Mouse (Mus musculus) liver, adult 2 months (tissue): ENCODE results near the gene Atp8b4. TPM values are rescaled to one million over a fixed set of nuclear protein-coding genes. Genes with fewer than 3 reads are reported as not detected.

ENCODE experiments used
- DNase-seq: peaks from one replicate; pipeline ENCODE4 v3.0.0-alpha.2; 2011; ENCODE audit warnings: low read depth, low spot score; ENCODE audit errors: extremely low read depth
- H3K27ac ChIP-seq: fragments of 200-500 bp; replicated peaks from 2 replicates; pipeline ENCODE4 v1.5.1; 2012; ENCODE audit warnings: low read depth, mild to moderate bottlenecking, control low read depth, inconsistent platforms, low read length; ENCODE audit not compliant: insufficient read depth
- H3K27me3 ChIP-seq: fragments of 200-500 bp; 2 replicates; pipeline ENCODE4 v1.6.1; 2012; ENCODE audit warnings: mild to moderate bottlenecking, moderate library complexity, low read length, inconsistent platforms; ENCODE audit not compliant: control insufficient read depth, insufficient read depth
- H3K36me3 ChIP-seq: fragments of 200-500 bp; 2 replicates; pipeline ENCODE4 v1.6.1; 2012; ENCODE audit warnings: low read length, inconsistent platforms; ENCODE audit not compliant: control insufficient read depth, insufficient read depth
- H3K4me1 ChIP-seq: fragments of 200-500 bp; 2 replicates; pipeline ENCODE4 v1.6.1; 2011; ENCODE audit warnings: low read length; ENCODE audit not compliant: control insufficient read depth, insufficient read depth
- H3K4me3 ChIP-seq: fragments of 200-500 bp; 2 replicates; pipeline ENCODE4 v1.5.1; 2011; ENCODE audit warnings: low read depth, mild to moderate bottlenecking, control low read depth, low read length, moderate library complexity; ENCODE audit not compliant: insufficient read depth
- H3K79me2 ChIP-seq: fragments of 200-500 bp; 2 replicates; pipeline ENCODE4 v1.6.1; 2012; ENCODE audit warnings: inconsistent platforms, mild to moderate bottlenecking, low read length, moderate library complexity; ENCODE audit not compliant: control insufficient read depth, insufficient read depth
- H3K9ac ChIP-seq: fragments of 200-500 bp; 2 replicates; pipeline ENCODE4 v1.6.1; 2012; ENCODE audit warnings: low read depth, mild to moderate bottlenecking, control low read depth, inconsistent platforms, low read length
- CTCF ChIP-seq: fragments of 200-500 bp; IDR thresholded peaks from 2 replicates; pipeline ENCODE4 v1.5.1; 2011; ENCODE audit warnings: low read depth, low read length, control low read depth
- POLR2A ChIP-seq: fragments of 200-500 bp; IDR thresholded peaks from 2 replicates; pipeline ENCODE4 v1.6.1; 2011; ENCODE audit warnings: low read length, control low read depth; ENCODE audit not compliant: insufficient read depth; ENCODE audit errors: extremely low read depth
- WGBS: fragments of 180-500 bp; shearing (Covaris S2); methylation state at CpG from one replicate; pipeline ENCODE4 v1.1.7; 2018; 5-methylcytosine and 5-hydroxymethylcytosine counted together
- polyA plus RNA-seq: library from polyadenylated mRNA; depleted of rRNA; stranded (reverse); fragments of >200 nt; gene quantifications from 2 replicates; pipeline ENCODE4 v1.2.3, GENCODE M21; 2012
- total RNA-seq: library from RNA; depleted of rRNA; stranded (reverse); fragments of >200 nt; gene quantifications from 2 replicates; pipeline ENCODE4 v1.2.3, GENCODE M21; 2014

The Atp8b4 gene
- total and polyA plus RNA-seq, 2 experiments, result 0.31 to 0.55 TPM

DNA sequence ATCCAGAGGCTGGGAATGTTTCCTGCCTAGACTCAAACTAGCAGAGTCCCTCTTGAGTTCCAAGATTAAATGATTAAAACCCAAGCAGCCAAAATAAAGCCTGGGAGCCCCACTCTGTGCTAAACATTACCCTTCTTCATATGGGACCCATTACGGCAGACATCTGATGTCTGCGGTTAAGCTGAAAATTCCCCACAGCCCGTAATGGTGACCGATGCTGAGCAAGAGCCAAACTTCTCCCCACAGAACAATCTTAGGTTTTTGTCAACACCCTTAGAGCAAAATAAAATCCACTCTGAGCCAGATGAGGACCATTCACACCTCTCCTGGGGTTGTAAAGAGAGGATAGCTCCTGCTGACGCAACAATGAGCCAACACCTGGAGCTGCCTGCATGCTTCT is 120.2 kb downstream of the Atp8b4 start:
- TF ChIP-seq CTCF (no peak), POLR2A (no peak)
- no peaks in the 10 kb centered on the region for H3K27me3 ChIP-seq
- no peak for DNase-seq
- H3K36me3 ChIP-seq, result no peaks in the 10 kb centered on the region
- H3K79me2 ChIP-seq, result no peaks in the 10 kb centered on the region
- WGBS, result 96% methylated on average over 5 of the region's 5 CpGs
- H3K27ac ChIP-seq, result no peak overlapping the region
- no peak overlapping the region for H3K9ac ChIP-seq
- H3K4me3 ChIP-seq, result no peak overlapping the region
- no peaks in the 10 kb centered on the region for H3K4me1 ChIP-seq

DNA sequence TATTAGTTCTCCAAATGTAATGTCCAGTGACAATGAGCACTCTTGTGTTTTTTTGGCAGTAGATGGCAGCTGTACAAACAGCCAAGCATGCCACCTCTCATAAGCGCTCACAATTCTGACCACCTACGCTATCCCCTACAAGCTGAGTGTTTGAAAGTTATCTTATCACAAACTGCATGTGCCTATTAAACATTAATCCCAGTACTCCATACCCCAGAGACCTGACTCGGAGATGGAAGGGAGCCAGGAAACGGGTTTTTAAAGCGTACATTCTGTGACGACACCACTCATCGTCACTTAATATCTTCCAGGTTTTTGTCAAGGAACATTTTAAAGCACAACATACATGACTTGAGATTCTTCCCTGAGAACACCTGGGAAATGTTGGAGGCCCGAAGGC is 128.8 kb downstream of the Atp8b4 start:
- Histone ChIP-seq H3K79me2 (no peaks in the 10 kb centered on the region), H3K27ac (no peak overlapping the region), H3K4me3 (no peak overlapping the region), H3K4me1 (peaks cover 3% of the 10 kb centered on the region; the same call in 1 of the 2 replicates), H3K9ac (no peak overlapping the region), H3K27me3 (no peaks in the 10 kb centered on the region), H3K36me3 (no peaks in the 10 kb centered on the region)
- 29% methylated on average over 8 of the region's 8 CpGs for WGBS
- TF ChIP-seq POLR2A (no peak), CTCF (no peak)
- DNase-seq, result peak; percentile 33

DNA sequence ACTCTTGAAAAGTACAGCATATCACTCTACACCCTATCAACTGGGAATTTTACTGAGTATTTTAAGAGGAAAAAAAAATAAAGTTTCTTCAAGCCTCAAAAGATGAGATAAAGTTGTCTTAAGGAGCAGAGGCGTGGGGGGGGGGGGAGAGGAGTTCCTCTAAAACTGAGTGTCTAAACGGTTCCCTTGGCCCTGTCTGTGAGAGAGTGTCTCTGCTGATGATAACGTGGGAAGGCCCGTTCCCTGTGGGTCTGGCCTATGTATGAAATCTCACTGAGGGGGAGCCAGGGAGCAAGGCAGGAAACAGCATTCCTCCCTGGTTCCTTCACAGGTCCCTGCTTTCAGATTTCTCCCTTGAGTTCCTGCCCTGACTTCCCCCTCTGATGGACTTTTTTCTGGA is 130.7 kb downstream of the Atp8b4 start:
- Histone ChIP-seq H3K27ac (no peak overlapping the region), H3K9ac (no peak overlapping the region), H3K79me2 (no peaks in the 10 kb centered on the region), H3K4me1 (peaks cover 3% of the 10 kb centered on the region; the same call in 1 of the 2 replicates), H3K27me3 (no peaks in the 10 kb centered on the region), H3K36me3 (no peaks in the 10 kb centered on the region), H3K4me3 (no peak overlapping the region)
- TF ChIP-seq POLR2A (no peak), CTCF (no peak)
- no peak for DNase-seq
- WGBS, result 78% methylated on average over 4 of the region's 4 CpGs

DNA sequence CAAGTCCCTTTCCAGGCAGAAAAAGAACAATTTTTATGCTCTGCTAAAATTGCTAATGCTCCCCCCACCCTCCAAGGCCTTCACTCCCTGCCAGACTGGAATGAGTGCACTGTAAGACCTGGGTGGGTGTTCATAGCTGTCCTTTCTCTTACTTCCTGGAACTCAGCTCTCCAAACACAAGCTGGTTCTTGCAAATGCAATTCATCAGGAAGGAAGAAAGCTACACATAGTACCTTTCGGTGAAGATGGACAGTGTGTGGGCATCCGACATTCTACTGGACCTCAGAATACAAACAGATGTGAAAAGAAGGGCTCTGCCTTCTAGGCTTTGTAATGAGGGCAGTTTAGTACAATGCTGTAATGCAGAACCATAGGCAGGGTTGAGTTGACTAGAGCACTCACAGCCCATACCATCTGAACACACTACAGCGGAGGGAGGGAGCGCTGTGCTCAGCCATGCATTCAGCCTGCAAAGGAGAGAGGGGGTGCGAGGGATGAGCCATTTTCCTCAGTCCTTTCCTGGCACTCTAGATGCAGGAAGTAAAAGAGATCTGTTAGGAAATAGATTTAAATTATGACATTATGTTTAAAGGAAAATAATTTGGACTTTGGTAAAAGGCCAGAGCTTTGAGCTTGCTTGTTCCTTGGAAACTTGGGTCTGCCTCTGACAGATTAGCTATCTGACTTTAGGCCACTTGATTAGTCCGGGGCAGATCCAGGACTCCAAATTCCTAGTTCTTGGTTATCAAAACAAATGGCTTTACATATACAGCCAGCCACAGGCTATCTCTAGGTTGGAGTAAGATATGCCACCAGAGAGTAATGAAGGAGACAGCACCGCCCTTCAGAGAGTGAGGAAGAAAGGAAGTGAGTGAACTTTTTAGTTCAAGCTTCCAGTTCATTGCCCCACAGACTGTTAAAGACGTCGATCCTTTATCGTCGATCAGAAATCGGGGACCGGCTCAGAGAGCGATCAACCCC is 136.4 kb downstream of the Atp8b4 start:
- no peak for DNase-seq
- Histone ChIP-seq H3K36me3 (no peaks in the 10 kb centered on the region), H3K4me1 (peaks cover 11% of the 10 kb centered on the region; the same call in 1 of the 2 replicates), H3K27me3 (no peaks in the 10 kb centered on the region), H3K9ac (no peak overlapping the region), H3K4me3 (no peak overlapping the region), H3K79me2 (no peaks in the 10 kb centered on the region), H3K27ac (0 out of 2 replicates have a peak overlapping the region, but pooled peaks have one; percentile 16)
- WGBS, result 74% methylated on average over 14 of the region's 14 CpGs
- TF ChIP-seq POLR2A (no peak), CTCF (no peak)

DNA sequence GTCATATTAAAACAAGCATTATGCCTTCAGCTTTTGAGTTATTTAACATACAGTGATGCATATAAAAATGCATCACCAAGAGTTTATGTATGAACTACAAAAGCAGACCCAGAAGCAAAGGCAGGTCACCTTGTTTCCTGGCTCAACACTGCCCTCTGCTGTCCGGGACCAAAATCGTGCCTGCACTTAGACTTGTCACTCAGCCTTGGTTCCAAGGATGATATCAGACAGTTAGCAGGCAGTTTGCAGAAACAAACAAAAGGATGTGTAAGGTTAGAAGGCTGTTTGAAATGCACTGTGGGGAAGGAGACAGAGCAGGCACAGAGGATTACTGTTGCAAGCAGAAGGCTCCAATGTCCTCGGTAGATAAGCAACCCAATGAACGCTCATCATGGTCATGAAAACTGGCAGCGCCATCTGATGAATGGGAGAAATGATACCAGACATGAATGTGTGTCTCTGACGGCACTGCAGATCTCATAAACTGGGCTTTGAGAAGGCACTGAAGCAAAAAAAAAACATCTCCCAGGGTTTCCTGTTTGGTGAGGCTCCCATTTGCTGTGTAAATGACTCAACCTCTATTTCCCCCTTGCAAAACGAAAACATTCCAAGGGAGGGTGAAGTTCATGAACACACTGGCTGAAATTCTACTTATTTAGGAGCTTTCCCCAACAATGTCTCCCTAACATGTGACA is 137.3 kb downstream of the Atp8b4 start:
- WGBS, result 44% methylated on average over 7 of the region's 7 CpGs
- peak; percentile 65 for DNase-seq
- Histone ChIP-seq H3K4me1 (peaks cover 15% of the 10 kb centered on the region; the same call in 1 of the 2 replicates), H3K79me2 (no peaks in the 10 kb centered on the region), H3K27me3 (no peaks in the 10 kb centered on the region), H3K4me3 (no peak overlapping the region), H3K27ac (no peak overlapping the region), H3K36me3 (no peaks in the 10 kb centered on the region), H3K9ac (no peak overlapping the region)
- TF ChIP-seq POLR2A (no peak), CTCF (peak; percentile 94)
